In the genomic region with DNA sequence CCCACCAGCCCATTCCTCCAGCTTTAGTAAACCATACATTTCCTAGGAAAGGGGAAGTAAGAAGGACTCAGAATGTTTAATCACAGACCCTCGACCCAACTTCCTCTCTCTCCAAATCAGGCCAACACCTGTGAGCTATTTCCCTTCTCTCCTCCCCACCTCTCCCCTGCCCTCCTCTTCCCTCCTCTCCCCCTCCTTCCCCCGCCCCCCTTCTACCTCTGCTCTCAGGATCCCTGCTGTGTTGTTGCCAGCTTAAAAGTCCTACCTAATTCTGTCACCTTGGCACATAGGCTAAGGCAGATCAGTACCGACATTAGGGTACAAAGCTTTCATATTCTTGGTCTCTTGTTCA, we compare ENCODE assay signal across 8 mouse cellular contexts. TPM values are rescaled to one million over a fixed set of nuclear protein-coding genes. Genes with fewer than 3 reads are reported as not detected.
DNase-seq lines count a peak whose midpoint lies in the region; ATAC-seq and TF ChIP-seq lines count a peak whose summit lies in the region.

No protein-coding gene starts in this region.

- H3K9me3 ChIP-seq in heart, embryonic 14.5 days (ENCODE audit: control insufficient read depth, low read length), result no peaks in the 10 kb centered on the region
- no peaks in the 10 kb centered on the region for H3K9me3 ChIP-seq in ES-E14 (ENCODE audit: control insufficient read depth, insufficient read depth, low read depth, low read length)
- H3K9me3 ChIP-seq in hindbrain, embryonic 14.5 days (ENCODE audit: control insufficient read depth, low read length), result no peaks in the 10 kb centered on the region
- no peaks in the 10 kb centered on the region for H3K9me3 ChIP-seq in midbrain, embryonic 16.5 days (replicated peaks; ENCODE audit: control insufficient read depth, low read length, poor library complexity, severe bottlenecking)

- 0 out of 4 replicates have a peak overlapping the region, but pooled peaks of 1 of the 2 experiments have one; percentile 83 for H3K4me3 ChIP-seq in heart, embryonic 14.5 days (ENCODE audit: control insufficient read depth in 1 of 2, insufficient read depth in 1 of 2, low read depth in 1 of 2, low read length in 2 of 2)
- H3K4me3 ChIP-seq in heart, adult 2 months, result no peak overlapping the region
- peak overlapping the region; percentile 85 to 93; a peak in 2 of 4 replicates for H3K4me3 ChIP-seq in ES-E14 (ENCODE audit: insufficient read depth in 1 of 2, low read depth in 1 of 2, low read length in 2 of 2, poor library complexity in 1 of 2, severe bottlenecking in 1 of 2)
- peak overlapping the region; percentile 90; the same call in 1 of the 2 replicates for H3K4me3 ChIP-seq in hindbrain, embryonic 14.5 days (replicated peaks; ENCODE audit: low read length)
- peak overlapping the region; percentile 97 for H3K4me3 ChIP-seq in midbrain, embryonic 16.5 days (ENCODE audit: low read depth, low read length)

- peaks cover 2 to 13% of the 10 kb centered on the region in 2 experiments; a peak in 3 of 4 replicates for H3K4me1 ChIP-seq in heart, embryonic 14.5 days (ENCODE audit: control insufficient read depth in 2 of 2, insufficient read depth in 2 of 2, low read length in 2 of 2)
- H3K4me1 ChIP-seq in heart, adult 2 months (ENCODE audit: control insufficient read depth, insufficient read depth, low read length), result peaks cover 3% of the 10 kb centered on the region; the same call in 1 of the 2 replicates
- peaks cover 0 to 2% of the 10 kb centered on the region in 2 experiments; a peak in 3 of 4 replicates for H3K4me1 ChIP-seq in ES-E14 (ENCODE audit: control insufficient read depth in 2 of 2, insufficient read depth in 2 of 2, low read length in 2 of 2, poor library complexity in 1 of 2)
- H3K4me1 ChIP-seq in hindbrain, embryonic 14.5 days (replicated peaks; ENCODE audit: control insufficient read depth, insufficient read depth, low read length), result peaks cover 19% of the 10 kb centered on the region
- peaks cover 21% of the 10 kb centered on the region for H3K4me1 ChIP-seq in midbrain, embryonic 16.5 days (ENCODE audit: control insufficient read depth, insufficient read depth, low read length)

- no peak for TF ChIP-seq CTCF in heart, adult 2 months (IDR thresholded peaks at IDR 0.05)

- no peak for TF ChIP-seq EP300 in heart, adult 2 months (IDR thresholded peaks at IDR 0.05; ENCODE audit: insufficient read depth, low read depth, low read length)

- in situ Hi-C loops in ES-E14 (cut with MboI; ENCODE audit: low sequenced_read_pairs in 2 of 2, unreplicated experiment in 2 of 2), result no loop called here

- no peak for TF ChIP-seq POLR2A in heart, adult 2 months (IDR thresholded peaks at IDR 0.05; ENCODE audit: insufficient read depth, low read depth, low read length)

- H3K4me2 ChIP-seq in heart, embryonic 14.5 days (ENCODE audit: low read length), result peak overlapping the region; percentile 81
- peak overlapping the region; percentile 77 for H3K4me2 ChIP-seq in hindbrain, embryonic 14.5 days (replicated peaks)
- H3K4me2 ChIP-seq in midbrain, embryonic 16.5 days (ENCODE audit: low read length), result peak overlapping the region; percentile 51

- H3K9ac ChIP-seq in heart, embryonic 14.5 days (ENCODE audit: low read length), result peak overlapping the region; percentile 88
- H3K9ac ChIP-seq in heart, adult 2 months (ENCODE audit: low read depth, low read length), result no peak overlapping the region
- no peak overlapping the region for H3K9ac ChIP-seq in ES-E14 (ENCODE audit: insufficient read depth, low read depth, low read length, poor library complexity, severe bottlenecking)
- H3K9ac ChIP-seq in hindbrain, embryonic 14.5 days, result peak overlapping the region; percentile 98
- no peak overlapping the region; the same call in 1 of the 2 replicates for H3K9ac ChIP-seq in midbrain, embryonic 16.5 days (ENCODE audit: low read depth, low read length)

- H3K27ac ChIP-seq in heart, embryonic 14.5 days (replicated peaks in 1 of 2; ENCODE audit: control insufficient read depth in 1 of 2, insufficient read depth in 1 of 2, low read depth in 2 of 2, low read length in 2 of 2), result no peak overlapping the region
- H3K27ac ChIP-seq in heart, adult 2 months, result no peak overlapping the region
- no peak overlapping the region for H3K27ac ChIP-seq in ES-E14 (ENCODE audit: insufficient read depth, low read depth, low read length, poor library complexity, severe bottlenecking)
- no peak overlapping the region for H3K27ac ChIP-seq in hindbrain, embryonic 14.5 days
- no peak overlapping the region for H3K27ac ChIP-seq in midbrain, embryonic 16.5 days (ENCODE audit: low read length)

- intact Hi-C loops in heart, adult 2 months (cut with DNase I), result loop anchor here (5.0 to 10.0 kb wide), 2 partner anchors 159 to 169 kb away; partner anchors contain the start of genes Cdc25b, Cenpb and Spef1

- 18% methylated on average over 3 of the region's 3 CpGs for WGBS in heart, embryonic 14.5 days
- whole genome bisulfite sequencing in heart, adult 2 months, result 48% methylated on average over 3 of the region's 3 CpGs
- WGBS in hindbrain, embryonic 14.5 days, result 9% methylated on average over 3 of the region's 3 CpGs
- 19% methylated on average over 3 of the region's 3 CpGs for WGBS in midbrain, embryonic 16.5 days

- no peaks in the 10 kb centered on the region; the same call in 1 of the 2 replicates for H3K79me2 ChIP-seq in heart, adult 2 months (replicated peaks; ENCODE audit: control insufficient read depth, insufficient read depth, low read length)

- H3K27me3 ChIP-seq in heart, embryonic 14.5 days (ENCODE audit: control insufficient read depth, insufficient read depth, low read length), result no peaks in the 10 kb centered on the region
- H3K27me3 ChIP-seq in heart, adult 2 months (ENCODE audit: control insufficient read depth, insufficient read depth, low read length), result no peaks in the 10 kb centered on the region
- H3K27me3 ChIP-seq in hindbrain, embryonic 14.5 days (ENCODE audit: control insufficient read depth, insufficient read depth, low read length), result no peaks in the 10 kb centered on the region
- no peaks in the 10 kb centered on the region for H3K27me3 ChIP-seq in midbrain, embryonic 16.5 days (ENCODE audit: control insufficient read depth, insufficient read depth, low read depth, low read length)

- H3K36me3 ChIP-seq in heart, embryonic 14.5 days (ENCODE audit: control insufficient read depth, insufficient read depth, low read length), result no peaks in the 10 kb centered on the region
- no peaks in the 10 kb centered on the region for H3K36me3 ChIP-seq in heart, adult 2 months (ENCODE audit: control insufficient read depth, insufficient read depth, low read length)
- H3K36me3 ChIP-seq in ES-E14 (ENCODE audit: control insufficient read depth, insufficient read depth, low read length, poor library complexity, severe bottlenecking), result no peaks in the 10 kb centered on the region
- H3K36me3 ChIP-seq in hindbrain, embryonic 14.5 days (replicated peaks; ENCODE audit: control insufficient read depth, insufficient read depth), result no peaks in the 10 kb centered on the region
- no peaks in the 10 kb centered on the region for H3K36me3 ChIP-seq in midbrain, embryonic 16.5 days (ENCODE audit: control insufficient read depth, insufficient read depth, low read length)

- DNase-seq in heart, adult 2 months, result no peak
- no peak for DNase-seq in ES-E14 (ENCODE audit: low read depth, low spot score)
- DNase-seq in hindbrain, embryonic 14.5 days (ENCODE audit: low spot score), result no peak
- no peak for DNase-seq in layer of hippocampus, adult 9-11 months
- no peak for DNase-seq in right cerebral cortex, postnatal 4 days
- DNase-seq in ovary, adult 18-20 months (ENCODE audit: low spot score), result no peak

- no peak for ATAC-seq in heart, embryonic 14.5 days (ENCODE audit: insufficient number of reproducible peaks, insufficient read depth, low FRiP score, low read depth)
- ATAC-seq in hindbrain, embryonic 14.5 days (ENCODE audit: low FRiP score), result no peak
- ATAC-seq in midbrain, embryonic 16.5 days, result no peak

TF ChIP-seq in ES-E14, 5 proteins besides CTCF, POLR2A, EP300 and RAD21:
- TF ChIP-seq CHD2 (IDR thresholded peaks at IDR 0.05; ENCODE audit: low read depth, low read length) (no peak), ZNF384 (IDR thresholded peaks at IDR 0.05; ENCODE audit: low read depth, low read length) (no peak), MAFK (IDR thresholded peaks at IDR 0.05; ENCODE audit: insufficient read depth, low read depth, low read length) (no peak), HCFC1 (IDR thresholded peaks at IDR 0.05; ENCODE audit: borderline replicate concordance, insufficient read depth, low read length) (no peak), ZC3H11A (IDR thresholded peaks at IDR 0.05; ENCODE audit: borderline replicate concordance, low read depth, low read length) (no peak)
TF ChIP-seq in ES-E14: peak in this region for 0.

RNA-seq across cellular contexts. Expression of gene Rnf24, which starts 0.8 kb away (rescaled TPM):
- polyA plus RNA-seq in heart, embryonic 14.5 days (2014; fragmentation: Nextera tagmentation; extraction: Ambion mirVana), result 2.0 and 2.6 TPM in 2 replicates
- total RNA-seq in heart, adult 2 months (2021), result 1 to 10 TPM; 2.9 to 3.9 TPM
- 2.7 and 3.5 TPM in 2 replicates for polyA plus RNA-seq in heart, adult 2 months (2012; rRNA removed)
- total RNA-seq in ES-E14 (2012; rRNA removed), result 4.3 and 5.3 TPM in 2 replicates
- polyA plus RNA-seq in hindbrain, embryonic 14.5 days (2014; fragmentation: Nextera tagmentation; extraction: Ambion mirVana), result 17.4 and 18.0 TPM in 2 replicates
- polyA plus RNA-seq in midbrain, embryonic 16.5 days (2015; fragmentation: Nextera tagmentation; extraction: Ambion mirVana), result 20.1 and 21.1 TPM in 2 replicates

Comparison
In these comparisons a context has a peak if more than half of its experiments do, and no peak if none do; other contexts are left out.
1. H3K9ac ChIP-seq: peak in heart, embryonic 14.5 days (single experiment) and hindbrain, embryonic 14.5 days (single experiment); none in heart, adult 2 months (single experiment), ES-E14 (single experiment) and midbrain, embryonic 16.5 days (single experiment).
2. Peak in every context shown above with its lines, with median percentiles within 50 percentile points of each other: H3K4me2 ChIP-seq.